Mouse (Mus musculus): ENCODE measurements around the gene Tcl1b3. TPM values are rescaled to one million over a fixed set of nuclear protein-coding genes. Genes with fewer than 3 reads are reported as not detected.
"Not testable (repeated sequence)": the region's sequence is repeated elsewhere in the genome, so short reads cannot be mapped to it uniquely, and the experiment has no call there.

Tcl1b3 gene
- polyA plus RNA-seq, 1 experiment from 2014 or later = not detected

DNA sequence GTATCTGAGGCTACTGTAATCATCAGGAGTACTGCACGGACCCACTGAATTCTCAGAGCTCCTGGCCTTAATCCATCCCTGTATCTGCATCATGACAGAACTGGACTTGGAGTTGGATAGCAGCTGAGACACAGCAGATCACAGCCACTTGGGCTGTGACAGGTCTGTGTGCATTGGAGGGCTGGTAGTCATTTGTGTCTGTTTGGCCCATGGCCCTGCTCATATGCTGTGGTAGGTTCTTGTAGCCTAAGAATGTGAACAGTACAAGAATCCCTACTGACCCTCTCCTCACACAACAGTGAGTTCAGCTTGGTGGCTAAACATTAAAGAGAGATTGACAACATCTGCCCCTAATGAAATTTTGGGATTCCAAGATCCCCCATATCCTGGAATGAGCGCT is 17.5 kb upstream of the Tcl1b3 start:
- Histone ChIP-seq H3K4me3 (ENCODE audit: low read depth, low read length) (no peak overlapping the region), H3K4me2 (ENCODE audit: low read depth, low read length) (no peak overlapping the region), H3K27me3 (ENCODE audit: control insufficient read depth, insufficient read depth, low read length) (no peaks in the 10 kb centered on the region), H3K9me3 (replicated peaks; ENCODE audit: control insufficient read depth, low read length) (no peaks in the 10 kb centered on the region), H3K36me3 (replicated peaks; ENCODE audit: control insufficient read depth, insufficient read depth, low read depth, low read length) (no peaks in the 10 kb centered on the region), H3K27ac (replicated peaks; ENCODE audit: low read depth, low read length) (no peak overlapping the region), H3K9ac (replicated peaks; ENCODE audit: low read length) (no peak overlapping the region), H3K4me1 (ENCODE audit: control insufficient read depth, insufficient read depth, low read length) (no peaks in the 10 kb centered on the region)
- DNase-seq (ENCODE audit: low spot score) (no peak), ATAC-seq (replicated peaks; ENCODE audit: insufficient number of reproducible peaks, low FRiP score, low TSS enrichment, low read depth) (no peak)
- 85% methylated on average over 2 of the region's 2 CpGs for WGBS

DNA sequence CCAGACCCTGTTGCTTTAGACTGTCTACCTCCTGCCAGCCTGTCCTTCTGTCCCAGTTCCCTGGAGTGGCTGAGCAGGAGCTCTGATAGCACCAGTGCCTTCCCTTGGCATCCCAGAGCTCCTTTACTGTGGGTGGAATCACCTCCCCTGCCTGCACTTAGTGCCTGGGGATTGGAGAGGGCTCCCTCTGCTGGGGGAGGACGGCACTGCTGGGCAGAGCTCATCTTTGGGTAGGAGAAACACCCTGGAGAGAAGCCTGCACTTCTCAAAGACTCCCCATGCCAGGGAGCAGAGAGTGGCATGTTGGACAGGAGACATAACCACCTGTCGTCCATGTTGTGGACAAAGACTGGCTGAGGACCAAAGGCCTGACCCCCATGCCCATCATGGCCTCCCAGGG is 16.5 kb upstream of the Tcl1b3 start:
- not testable (repeated sequence) for H3K27ac ChIP-seq (replicated peaks; ENCODE audit: low read depth, low read length); DNase-seq (ENCODE audit: low spot score); H3K4me1 ChIP-seq (ENCODE audit: control insufficient read depth, insufficient read depth, low read length); H3K36me3 ChIP-seq (replicated peaks; ENCODE audit: control insufficient read depth, insufficient read depth, low read depth, low read length); H3K4me2 ChIP-seq (ENCODE audit: low read depth, low read length); H3K9me3 ChIP-seq (replicated peaks; ENCODE audit: control insufficient read depth, low read length); H3K9ac ChIP-seq (replicated peaks; ENCODE audit: low read length); ATAC-seq (replicated peaks; ENCODE audit: insufficient number of reproducible peaks, low FRiP score, low TSS enrichment, low read depth); H3K4me3 ChIP-seq (ENCODE audit: low read depth, low read length); H3K27me3 ChIP-seq (ENCODE audit: control insufficient read depth, insufficient read depth, low read length)
- WGBS = 33% methylated on average over 2 of the region's 2 CpGs

DNA sequence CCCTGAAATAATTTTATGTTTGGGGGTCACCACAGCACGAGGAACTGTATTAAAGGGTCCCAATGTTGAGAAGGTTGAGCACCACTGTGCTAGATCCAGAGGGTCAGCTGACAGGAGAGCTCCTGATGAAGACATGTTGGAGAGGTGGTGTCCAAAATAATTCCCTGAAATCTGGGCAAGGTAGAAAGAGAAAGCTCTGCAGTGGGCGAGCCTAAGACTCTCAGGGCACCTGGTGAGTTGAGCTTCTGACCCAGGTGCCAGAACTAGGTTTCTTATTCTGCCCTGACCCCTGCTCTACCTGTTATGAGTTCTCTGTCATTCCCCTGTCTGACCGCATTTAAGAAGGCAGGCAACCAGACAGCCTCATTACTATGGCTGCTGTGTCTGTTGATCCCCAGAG is 14.8 kb upstream of the Tcl1b3 start, which contains the start of gene Tcl1b5:
Tcl1b5 (plus strand) TSS at position 301 of the 400 bp plus-strand sequence.
- H3K27ac ChIP-seq (replicated peaks; ENCODE audit: low read depth, low read length); H3K4me1 ChIP-seq (ENCODE audit: control insufficient read depth, insufficient read depth, low read length); H3K4me2 ChIP-seq (ENCODE audit: low read depth, low read length); H3K9ac ChIP-seq (replicated peaks; ENCODE audit: low read length); ATAC-seq (replicated peaks; ENCODE audit: insufficient number of reproducible peaks, low FRiP score, low TSS enrichment, low read depth); H3K27me3 ChIP-seq (ENCODE audit: control insufficient read depth, insufficient read depth, low read length); DNase-seq (ENCODE audit: low spot score); H3K9me3 ChIP-seq (replicated peaks; ENCODE audit: control insufficient read depth, low read length); H3K36me3 ChIP-seq (replicated peaks; ENCODE audit: control insufficient read depth, insufficient read depth, low read depth, low read length); H3K4me3 ChIP-seq (ENCODE audit: low read depth, low read length): not testable (repeated sequence)
- WGBS = 66% methylated on average over 3 of the region's 3 CpGs

DNA sequence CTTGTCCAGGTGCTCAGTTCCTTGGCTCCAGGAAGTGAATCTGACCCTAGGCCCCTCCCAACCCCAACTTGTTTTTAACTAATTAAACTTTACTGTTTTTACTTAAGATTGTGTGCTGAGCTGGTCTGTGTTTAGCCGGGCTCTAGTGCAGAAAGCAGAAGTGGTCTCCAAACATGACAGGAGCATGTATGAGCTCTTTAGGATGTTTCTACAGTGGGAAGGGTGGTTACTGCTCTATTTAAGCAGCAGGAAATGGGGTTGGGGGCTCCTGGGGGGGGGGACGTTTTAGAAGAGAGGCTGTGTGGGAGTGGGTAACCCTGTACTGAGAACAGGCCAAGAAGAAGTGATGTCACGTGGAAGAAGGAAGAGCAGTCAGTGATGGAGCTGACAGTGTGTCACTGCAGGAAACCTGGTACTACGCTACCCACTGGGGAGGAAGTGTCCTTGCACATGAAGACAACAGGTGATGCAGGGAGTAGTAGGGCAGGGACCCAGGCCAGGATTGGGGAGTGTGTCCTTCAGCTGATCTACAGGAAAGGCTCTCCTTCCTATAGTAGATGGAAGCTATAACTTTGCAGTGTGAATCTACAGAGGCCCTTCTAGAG is 9.7 kb upstream of the Tcl1b3 start:
- H3K27ac ChIP-seq (replicated peaks; ENCODE audit: low read depth, low read length); H3K36me3 ChIP-seq (replicated peaks; ENCODE audit: control insufficient read depth, insufficient read depth, low read depth, low read length); H3K9ac ChIP-seq (replicated peaks; ENCODE audit: low read length); H3K27me3 ChIP-seq (ENCODE audit: control insufficient read depth, insufficient read depth, low read length); H3K4me1 ChIP-seq (ENCODE audit: control insufficient read depth, insufficient read depth, low read length); ATAC-seq (replicated peaks; ENCODE audit: insufficient number of reproducible peaks, low FRiP score, low TSS enrichment, low read depth); H3K9me3 ChIP-seq (replicated peaks; ENCODE audit: control insufficient read depth, low read length); H3K4me3 ChIP-seq (ENCODE audit: low read depth, low read length); H3K4me2 ChIP-seq (ENCODE audit: low read depth, low read length); DNase-seq (ENCODE audit: low spot score): not testable (repeated sequence)
- 69% methylated on average over 4 of the region's 4 CpGs for WGBS

DNA sequence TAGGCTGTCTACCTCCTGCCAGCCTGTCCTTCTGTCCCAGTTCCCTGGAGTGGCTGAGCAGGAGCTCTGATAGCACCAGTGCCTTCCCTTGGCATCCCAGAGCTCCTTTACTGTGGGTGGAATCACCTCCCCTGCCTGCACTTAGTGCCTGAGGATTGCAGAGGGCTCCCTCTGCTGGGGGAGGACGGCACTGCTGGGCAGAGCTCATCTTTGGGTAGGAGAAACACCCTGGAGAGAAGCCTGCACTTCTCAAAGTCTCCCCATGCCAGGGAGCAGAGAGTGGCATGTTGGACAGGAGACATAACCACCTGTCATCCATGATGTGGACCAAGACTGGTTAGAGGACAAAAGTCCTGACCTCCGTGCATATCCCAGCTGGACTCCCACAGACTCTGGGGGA is 1.9 kb upstream of the Tcl1b3 start:
- not testable (repeated sequence) for H3K4me3 ChIP-seq (ENCODE audit: low read depth, low read length); H3K4me2 ChIP-seq (ENCODE audit: low read depth, low read length); DNase-seq (ENCODE audit: low spot score); H3K4me1 ChIP-seq (ENCODE audit: control insufficient read depth, insufficient read depth, low read length); ATAC-seq (replicated peaks; ENCODE audit: insufficient number of reproducible peaks, low FRiP score, low TSS enrichment, low read depth); H3K27ac ChIP-seq (replicated peaks; ENCODE audit: low read depth, low read length); H3K36me3 ChIP-seq (replicated peaks; ENCODE audit: control insufficient read depth, insufficient read depth, low read depth, low read length); H3K9me3 ChIP-seq (replicated peaks; ENCODE audit: control insufficient read depth, low read length); H3K9ac ChIP-seq (replicated peaks; ENCODE audit: low read length); H3K27me3 ChIP-seq (ENCODE audit: control insufficient read depth, insufficient read depth, low read length)
- WGBS = 59% methylated on average over 2 of the region's 2 CpGs

DNA sequence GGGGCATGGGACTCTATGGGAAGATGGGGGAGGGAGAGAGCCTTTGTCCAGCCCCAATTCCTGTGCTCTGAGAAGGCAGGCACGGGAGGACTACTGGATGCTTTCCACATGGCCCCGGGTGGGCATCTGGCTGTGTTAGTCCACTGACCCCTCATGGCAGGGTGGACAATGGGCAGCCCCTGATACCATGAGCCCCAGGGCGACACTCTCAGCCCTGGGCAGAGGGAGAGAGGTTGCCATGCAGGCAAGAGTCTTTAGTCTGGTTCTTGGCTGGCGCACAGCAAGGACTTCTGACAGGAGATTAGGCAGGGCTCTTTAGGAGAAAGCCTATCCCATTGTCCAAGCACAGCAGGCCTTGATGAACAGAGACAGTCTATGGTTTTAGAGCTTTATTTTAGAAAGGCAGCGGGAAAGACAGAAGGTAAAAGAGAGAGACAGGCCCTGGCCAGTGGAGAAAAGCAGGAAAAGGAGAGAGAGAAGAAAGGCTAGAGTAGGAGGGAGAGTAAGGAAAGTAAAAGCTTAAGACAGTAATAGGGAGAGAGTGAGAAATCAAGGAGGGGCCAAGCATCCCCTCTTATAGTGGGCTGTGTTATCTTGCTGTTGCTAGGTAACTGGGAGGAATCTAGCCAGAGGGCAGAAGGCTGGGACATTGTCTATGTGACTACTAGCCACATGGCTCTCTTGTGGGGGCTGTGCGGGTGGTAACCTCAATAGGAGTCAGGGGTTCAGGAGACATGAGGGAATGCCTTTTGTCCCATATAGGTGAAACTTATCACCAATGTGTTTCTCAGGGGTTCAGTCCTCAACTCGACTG is 9.0 kb downstream of the Tcl1b3 start:
- H3K27me3 ChIP-seq (ENCODE audit: control insufficient read depth, insufficient read depth, low read length); H3K27ac ChIP-seq (replicated peaks; ENCODE audit: low read depth, low read length); H3K9ac ChIP-seq (replicated peaks; ENCODE audit: low read length); H3K4me2 ChIP-seq (ENCODE audit: low read depth, low read length); ATAC-seq (replicated peaks; ENCODE audit: insufficient number of reproducible peaks, low FRiP score, low TSS enrichment, low read depth); DNase-seq (ENCODE audit: low spot score); H3K4me3 ChIP-seq (ENCODE audit: low read depth, low read length); H3K4me1 ChIP-seq (ENCODE audit: control insufficient read depth, insufficient read depth, low read length); H3K36me3 ChIP-seq (replicated peaks; ENCODE audit: control insufficient read depth, insufficient read depth, low read depth, low read length); H3K9me3 ChIP-seq (replicated peaks; ENCODE audit: control insufficient read depth, low read length): not testable (repeated sequence)
- WGBS = 44% methylated on average over 7 of the region's 7 CpGs

DNA sequence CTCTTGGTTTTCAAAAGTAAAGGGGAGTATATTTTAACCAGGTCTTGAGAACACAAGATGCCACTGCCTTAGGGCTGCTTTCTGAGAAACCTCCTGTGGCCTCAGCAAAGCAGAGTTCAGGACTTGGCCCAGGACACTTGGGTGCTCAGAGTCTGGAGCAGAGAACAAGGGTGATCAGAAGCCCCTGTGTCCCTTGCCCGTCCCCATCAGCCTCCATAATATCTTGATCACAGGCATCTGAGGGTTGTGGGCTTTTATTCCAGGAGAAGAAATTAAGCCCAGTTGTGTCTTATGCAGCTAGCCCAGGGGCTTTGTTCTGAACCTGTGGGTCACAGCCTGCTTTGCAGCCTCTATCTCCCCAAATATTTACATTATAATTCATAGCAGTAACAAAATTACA is 10.8 kb downstream of the Tcl1b3 start, which contains the start of gene Tcl1b4:
Tcl1b4 (plus strand) TSS at position 301 of the 400 bp plus-strand sequence.
- ATAC-seq (replicated peaks; ENCODE audit: insufficient number of reproducible peaks, low FRiP score, low TSS enrichment, low read depth); H3K9ac ChIP-seq (replicated peaks; ENCODE audit: low read length); H3K36me3 ChIP-seq (replicated peaks; ENCODE audit: control insufficient read depth, insufficient read depth, low read depth, low read length); H3K27ac ChIP-seq (replicated peaks; ENCODE audit: low read depth, low read length); H3K4me1 ChIP-seq (ENCODE audit: control insufficient read depth, insufficient read depth, low read length); H3K9me3 ChIP-seq (replicated peaks; ENCODE audit: control insufficient read depth, low read length); DNase-seq (ENCODE audit: low spot score); H3K27me3 ChIP-seq (ENCODE audit: control insufficient read depth, insufficient read depth, low read length); H3K4me3 ChIP-seq (ENCODE audit: low read depth, low read length); H3K4me2 ChIP-seq (ENCODE audit: low read depth, low read length): not testable (repeated sequence)
- WGBS = 68% methylated on average over 1 of the region's 1 CpGs

DNA sequence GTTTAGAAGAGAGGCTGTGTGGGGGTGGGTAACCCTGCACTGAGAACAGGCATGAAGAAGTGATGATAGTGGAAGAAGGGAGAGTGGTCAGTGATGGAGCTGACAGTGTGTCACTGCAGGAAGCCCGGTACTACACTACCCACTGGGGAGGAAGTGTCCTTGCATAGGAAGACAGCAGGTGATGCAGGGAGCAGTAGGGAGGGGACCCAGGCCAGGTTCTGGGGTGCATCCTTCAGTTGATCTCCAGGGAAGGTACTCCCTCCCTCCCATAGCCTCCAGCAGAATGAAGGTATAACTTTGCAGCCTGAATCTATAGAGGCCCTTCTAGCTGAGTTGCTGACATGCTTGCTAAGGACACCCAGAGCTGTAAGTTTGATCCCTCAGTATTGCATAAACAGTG is 16.2 kb downstream of the Tcl1b3 start:
- 79% methylated on average over 1 of the region's 1 CpGs for WGBS
- no peak for DNase-seq (ENCODE audit: low spot score)
- no peak for ATAC-seq (replicated peaks; ENCODE audit: insufficient number of reproducible peaks, low FRiP score, low TSS enrichment, low read depth)
- Histone ChIP-seq H3K4me2 (ENCODE audit: low read depth, low read length) (no peak overlapping the region), H3K27me3 (ENCODE audit: control insufficient read depth, insufficient read depth, low read length) (no peaks in the 10 kb centered on the region), H3K27ac (replicated peaks; ENCODE audit: low read depth, low read length) (no peak overlapping the region), H3K4me1 (ENCODE audit: control insufficient read depth, insufficient read depth, low read length) (no peaks in the 10 kb centered on the region), H3K9me3 (replicated peaks; ENCODE audit: control insufficient read depth, low read length) (no peaks in the 10 kb centered on the region), H3K36me3 (replicated peaks; ENCODE audit: control insufficient read depth, insufficient read depth, low read depth, low read length) (no peaks in the 10 kb centered on the region), H3K4me3 (ENCODE audit: low read depth, low read length) (no peak overlapping the region), H3K9ac (replicated peaks; ENCODE audit: low read length) (no peak overlapping the region)
